Mouse (Mus musculus) megakaryocyte, embryonic 14.5 days (primary cell): Measurements from ENCODE around the gene Pnp. TPM values are rescaled to one million over a fixed set of nuclear protein-coding genes. Genes with fewer than 3 reads are reported as not detected.
"Not testable (repeated sequence)": the region's sequence is repeated elsewhere in the genome, so short reads cannot be mapped to it uniquely, and the experiment has no call there.

Experiments used
- H3K27me3 ChIP-seq: replicated peaks from 2 replicates; pipeline ENCODE3; 2012; ENCODE audit warnings: inconsistent platforms
- H3K36me3 ChIP-seq: replicated peaks from 2 replicates; pipeline ENCODE3; 2012; ENCODE audit warnings: low read length, inconsistent platforms, mixed read lengths
- H3K4me1 ChIP-seq: 2 replicates; pipeline ENCODE4 v1.6.1; 2012; ENCODE audit warnings: inconsistent platforms
- H3K4me3 ChIP-seq: replicated peaks from 2 replicates; pipeline ENCODE3; 2012; ENCODE audit warnings: moderate library complexity, mild to moderate bottlenecking, inconsistent platforms
- H3K9me3 ChIP-seq: 2 replicates; pipeline ENCODE4 v1.6.1; 2012; ENCODE audit warnings: inconsistent platforms
- FLI1 ChIP-seq: IDR thresholded peaks from 2 replicates; pipeline ENCODE4 v1.6.1; 2012; ENCODE audit warnings: low read length, inconsistent platforms, mixed read lengths
- GATA1 ChIP-seq: IDR thresholded peaks from 3 replicates; pipeline ENCODE4 v1.6.1; 2012; ENCODE audit warnings: mixed read lengths, low read length, inconsistent platforms, borderline replicate concordance
- polyA plus RNA-seq: library from polyadenylated mRNA; stranded (reverse); fragments of >175 nt; gene quantifications from 2 replicates; pipeline ENCODE4 v1.2.3, GENCODE M21; 2012; ENCODE audit warnings: low replicate concordance; ENCODE audit not compliant: insufficient read depth

The Pnp gene
- polyA plus RNA-seq, 1 experiment, result 1.4 TPM

DNA sequence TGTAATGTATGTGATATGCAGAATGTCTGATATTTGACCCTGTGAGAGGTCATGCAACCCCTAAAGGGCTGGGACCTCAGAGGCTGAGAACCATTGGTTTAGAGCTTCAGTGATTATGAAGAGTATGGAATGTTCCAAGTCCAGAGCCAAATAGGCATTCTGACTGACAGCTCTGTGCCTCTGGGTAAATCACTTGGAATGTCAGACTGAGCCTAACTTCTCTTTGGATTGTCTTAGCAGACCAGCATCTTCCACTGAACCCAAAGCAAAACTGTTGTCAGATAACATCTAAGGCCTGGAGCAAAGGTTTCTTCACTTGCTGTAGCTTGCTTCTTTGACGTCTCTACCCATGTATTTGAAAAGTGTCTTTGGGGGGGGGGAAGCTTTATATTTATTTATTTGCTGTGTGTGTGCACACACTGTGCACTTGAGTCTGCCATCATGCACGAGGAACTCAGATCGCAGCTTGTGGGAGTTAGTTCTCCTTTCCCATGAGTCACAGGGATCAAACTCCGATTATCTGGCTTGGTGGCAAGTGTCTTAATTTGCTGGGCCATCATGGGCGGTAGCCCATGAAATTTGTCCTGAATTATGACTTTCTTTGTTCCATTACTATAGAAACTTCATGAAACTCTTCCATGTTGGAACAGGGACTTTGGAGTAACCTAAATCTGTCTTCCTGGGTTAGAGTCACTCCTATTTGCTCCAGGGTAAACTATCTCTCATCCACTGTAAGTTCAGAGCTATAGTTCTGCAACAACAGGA lies 37.5 kb downstream of the Pnp start:
- H3K4me3 ChIP-seq, result no peak overlapping the region
- no peaks in the 10 kb centered on the region for H3K27me3 ChIP-seq
- H3K36me3 ChIP-seq, result peaks cover 3% of the 10 kb centered on the region
- no peaks in the 10 kb centered on the region for H3K9me3 ChIP-seq
- H3K4me1 ChIP-seq, result peaks cover 6% of the 10 kb centered on the region
- no peak for TF ChIP-seq FLI1
- TF ChIP-seq GATA1, result no peak

DNA sequence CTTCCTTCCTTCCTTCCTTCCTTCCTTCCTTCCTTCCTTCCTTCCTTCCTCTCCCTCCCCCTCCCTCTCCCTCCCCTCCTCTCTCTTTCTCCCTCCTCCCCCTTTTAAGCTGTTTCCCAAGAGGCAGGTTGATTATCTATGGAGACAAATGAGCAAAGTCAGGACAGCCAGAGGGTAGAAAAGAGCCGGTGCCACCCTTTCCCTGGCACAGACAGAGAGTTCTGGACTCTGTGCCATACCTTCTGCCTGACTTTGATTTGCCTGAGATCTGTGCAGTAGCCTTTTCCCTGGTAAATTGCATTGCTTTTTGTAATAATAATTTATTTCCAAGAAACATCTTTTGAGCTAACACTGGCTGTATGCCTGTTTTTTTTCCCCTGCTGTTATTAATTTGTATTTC lies 38.2 kb downstream of the Pnp start:
- Histone ChIP-seq H3K4me1 (peaks cover 6% of the 10 kb centered on the region), H3K27me3 (no peaks in the 10 kb centered on the region), H3K36me3 (no peaks in the 10 kb centered on the region), H3K4me3 (no peak overlapping the region), H3K9me3 (no peaks in the 10 kb centered on the region)
- no peak for TF ChIP-seq GATA1
- TF ChIP-seq FLI1, result no peak

DNA sequence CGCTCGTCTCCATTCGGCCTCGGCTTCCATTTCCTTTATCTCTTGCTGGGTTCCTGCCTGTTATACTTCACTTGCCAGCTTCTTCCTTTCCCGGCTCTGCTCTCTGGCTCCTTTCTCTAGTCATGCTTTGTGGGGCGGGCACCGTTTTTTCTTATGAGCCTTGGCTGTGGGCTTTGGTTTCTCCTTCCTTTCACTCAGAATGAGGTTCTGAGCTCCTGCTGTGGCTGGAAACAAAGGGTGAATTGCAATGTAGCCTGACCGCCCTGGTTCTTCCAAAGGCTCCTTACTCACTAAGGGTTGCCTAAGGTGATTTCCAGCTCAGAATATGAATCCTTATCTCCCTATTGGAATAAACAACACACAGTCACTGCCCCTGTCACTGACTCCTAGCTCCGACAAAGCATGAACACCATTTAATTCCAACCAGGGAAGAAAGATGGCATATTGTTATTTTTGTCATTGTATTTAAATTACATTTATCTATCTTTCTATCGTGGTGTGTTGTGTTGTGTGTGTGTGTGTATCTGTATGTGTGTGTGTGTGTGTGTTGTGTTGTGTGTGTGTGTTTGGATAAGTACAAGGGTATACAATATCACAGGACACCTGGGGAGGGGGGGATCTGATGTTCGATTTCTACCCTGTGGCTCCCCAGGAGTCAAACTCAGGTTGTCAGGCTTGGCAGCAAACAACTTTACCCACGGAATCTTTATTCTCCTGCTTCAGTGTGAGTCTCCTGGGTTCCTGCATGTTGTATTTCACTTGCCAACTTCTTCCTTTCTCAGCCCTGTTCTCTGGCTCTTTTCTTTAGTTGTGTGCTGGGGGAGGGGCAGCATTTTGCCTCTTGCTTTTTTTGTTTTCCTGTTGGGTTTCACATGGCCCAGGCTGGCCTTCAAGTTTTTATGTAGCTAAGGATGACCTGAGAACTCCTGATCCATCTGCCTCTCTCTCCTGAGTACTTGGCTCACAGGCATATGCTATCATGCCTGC lies 39.0 kb downstream of the Pnp start:
- Histone ChIP-seq H3K9me3 (no peaks in the 10 kb centered on the region), H3K36me3 (no peaks in the 10 kb centered on the region), H3K4me3 (no peak overlapping the region), H3K4me1 (peaks cover 6% of the 10 kb centered on the region), H3K27me3 (no peaks in the 10 kb centered on the region)
- TF ChIP-seq GATA1, result no peak
- TF ChIP-seq FLI1, result no peak

DNA sequence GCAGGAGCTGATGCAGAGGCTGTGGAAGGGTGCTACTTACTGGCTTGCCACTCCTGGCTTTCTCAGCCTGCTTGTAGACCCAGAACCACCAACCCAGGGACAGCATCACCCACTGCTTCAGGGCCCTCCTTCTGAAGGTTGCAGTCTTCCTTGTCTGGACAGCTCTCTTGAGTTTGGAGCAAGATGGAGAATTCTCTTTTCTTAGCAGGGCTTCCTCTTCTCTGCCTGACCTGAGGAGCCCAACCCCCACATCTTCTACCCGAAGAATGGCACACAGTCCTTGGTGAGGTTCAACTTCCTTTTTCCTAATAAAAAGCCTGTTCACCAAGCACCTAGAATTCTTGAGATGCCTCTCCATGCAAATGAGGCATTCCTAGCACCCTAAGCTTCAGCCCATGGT lies 39.9 kb downstream of the Pnp start:
- peaks cover 6% of the 10 kb centered on the region for H3K4me1 ChIP-seq
- H3K4me3 ChIP-seq, result no peak overlapping the region
- H3K27me3 ChIP-seq, result no peaks in the 10 kb centered on the region
- TF ChIP-seq FLI1, result no peak
- TF ChIP-seq GATA1, result no peak
- no peaks in the 10 kb centered on the region for H3K36me3 ChIP-seq
- H3K9me3 ChIP-seq, result no peaks in the 10 kb centered on the region

DNA sequence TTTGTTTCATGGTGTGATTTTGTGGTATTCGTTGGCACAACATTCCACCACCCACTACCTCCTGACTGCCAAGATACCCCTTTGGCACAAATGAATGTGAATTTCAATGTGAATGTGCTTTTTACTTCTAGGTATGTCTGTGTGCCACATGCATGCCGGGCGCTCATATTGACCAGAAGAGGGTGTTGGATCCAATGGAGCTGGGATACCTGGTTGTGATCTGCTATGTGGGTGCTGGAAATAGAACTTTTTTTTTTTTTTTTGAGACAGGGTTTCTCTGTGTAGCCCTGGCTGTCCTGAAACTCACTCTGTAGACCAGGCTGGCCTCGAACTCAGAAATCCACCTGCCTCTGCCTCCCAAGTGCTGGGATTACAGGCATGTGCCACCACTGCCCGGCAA lies 42.2 kb downstream of the Pnp start:
- H3K4me1 ChIP-seq, H3K27me3 ChIP-seq, H3K36me3 ChIP-seq, H3K4me3 ChIP-seq, H3K9me3 ChIP-seq: not testable (repeated sequence)

DNA sequence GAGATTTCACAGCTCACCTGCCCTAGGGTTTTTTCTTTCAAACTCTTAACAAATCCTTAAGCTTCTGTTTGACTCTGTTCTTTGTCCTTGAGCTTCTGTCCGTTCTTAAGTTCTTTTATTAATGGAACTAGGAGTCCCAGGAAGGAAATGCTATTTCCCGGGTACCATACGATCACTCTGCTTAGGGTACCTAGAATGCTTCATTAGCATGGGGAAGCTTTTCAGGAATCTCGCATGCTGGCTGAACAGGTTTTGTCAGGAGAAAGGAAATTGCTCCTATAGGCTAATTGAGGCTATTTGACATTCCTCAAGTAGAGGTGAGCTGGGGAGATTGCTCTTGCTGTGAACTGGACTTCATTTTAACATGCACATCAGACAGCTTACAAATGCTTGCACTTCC lies 42.8 kb downstream of the Pnp start:
- H3K36me3 ChIP-seq, result no peaks in the 10 kb centered on the region

DNA sequence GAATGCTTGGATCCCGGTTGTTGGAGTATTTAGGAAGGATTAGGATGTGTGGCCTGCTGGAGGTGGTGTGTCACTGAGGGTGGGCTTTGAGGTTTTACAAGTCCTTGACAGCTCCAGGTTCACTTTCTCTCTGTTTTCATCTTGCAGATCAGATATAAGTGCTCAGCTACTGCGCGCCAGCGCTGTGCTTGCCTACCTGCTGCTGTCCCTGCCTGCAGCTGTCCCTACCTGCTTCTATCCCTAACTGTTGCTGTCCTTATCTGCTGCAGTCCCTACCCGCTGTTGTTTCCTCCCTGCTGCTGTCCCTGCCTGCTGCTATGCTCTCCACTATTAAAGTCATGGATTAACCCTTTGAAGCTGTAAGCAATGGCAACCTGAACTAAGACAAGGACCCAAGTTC lies 44.1 kb downstream of the Pnp start:
- no peak for TF ChIP-seq FLI1
- H3K27me3 ChIP-seq, result no peaks in the 10 kb centered on the region
- H3K4me1 ChIP-seq, result peaks cover 6% of the 10 kb centered on the region
- no peak overlapping the region for H3K4me3 ChIP-seq
- H3K36me3 ChIP-seq, result no peaks in the 10 kb centered on the region
- peaks cover 4% of the 10 kb centered on the region for H3K9me3 ChIP-seq

More for the DNA sequence above, 42.8 kb downstream of the Pnp start:
- Histone ChIP-seq H3K9me3 (no peaks in the 10 kb centered on the region), H3K4me1 (peaks cover 6% of the 10 kb centered on the region), H3K4me3 (no peak overlapping the region), H3K27me3 (no peaks in the 10 kb centered on the region)
- no peak for TF ChIP-seq FLI1
- no peak for TF ChIP-seq GATA1

DNA sequence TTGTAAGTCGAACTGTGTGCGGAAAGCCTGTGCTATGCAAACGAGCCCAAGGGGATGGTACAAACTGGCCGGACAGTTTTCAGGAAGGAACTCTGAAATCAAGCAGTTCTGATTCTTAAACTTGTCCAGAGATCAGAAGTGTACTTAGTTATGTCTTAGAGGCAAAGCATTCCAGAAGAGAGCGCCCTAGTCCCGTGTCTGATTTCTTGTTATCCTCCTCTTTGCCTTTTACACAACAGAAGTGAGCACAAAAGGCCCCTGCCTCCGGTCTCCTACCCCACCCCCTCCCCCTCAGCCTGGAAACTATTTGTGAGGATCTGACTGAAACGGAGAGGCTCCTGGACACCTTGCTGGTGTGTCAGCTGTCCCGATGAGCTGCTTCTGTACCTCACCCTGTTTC lies 45.8 kb downstream of the Pnp start:
- no peaks in the 10 kb centered on the region for H3K27me3 ChIP-seq
- no peaks in the 10 kb centered on the region for H3K36me3 ChIP-seq
- peaks cover 4% of the 10 kb centered on the region for H3K9me3 ChIP-seq
- TF ChIP-seq FLI1 (no peak), GATA1 (no peak)
- H3K4me3 ChIP-seq, result no peak overlapping the region
- peaks cover 7% of the 10 kb centered on the region for H3K4me1 ChIP-seq

DNA sequence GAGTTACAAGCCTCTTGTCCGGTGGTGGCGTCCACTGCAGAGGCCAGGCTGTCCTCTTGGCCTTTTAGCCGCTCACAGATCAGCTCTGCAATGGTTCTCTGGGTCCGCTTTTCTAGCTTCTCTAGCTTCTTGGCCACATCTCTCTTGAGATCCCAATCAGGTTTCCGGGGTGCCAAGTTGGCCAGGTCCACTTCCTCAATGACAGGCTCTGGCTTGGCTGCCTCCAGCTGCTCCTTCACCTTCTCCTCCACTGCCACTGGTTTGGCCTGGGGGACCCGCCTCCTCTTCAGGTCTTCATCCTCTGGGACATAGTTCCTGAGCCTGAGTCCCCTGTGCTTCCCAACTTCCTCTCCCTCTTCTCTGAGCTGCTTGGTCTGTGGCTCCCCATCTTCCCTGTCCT lies 47.6 kb downstream of the Pnp start:
- H3K36me3 ChIP-seq, H3K4me3 ChIP-seq, H3K27me3 ChIP-seq: not testable (repeated sequence)
- peaks cover 12% of the 10 kb centered on the region for H3K9me3 ChIP-seq
- peaks cover 13% of the 10 kb centered on the region for H3K4me1 ChIP-seq

DNA sequence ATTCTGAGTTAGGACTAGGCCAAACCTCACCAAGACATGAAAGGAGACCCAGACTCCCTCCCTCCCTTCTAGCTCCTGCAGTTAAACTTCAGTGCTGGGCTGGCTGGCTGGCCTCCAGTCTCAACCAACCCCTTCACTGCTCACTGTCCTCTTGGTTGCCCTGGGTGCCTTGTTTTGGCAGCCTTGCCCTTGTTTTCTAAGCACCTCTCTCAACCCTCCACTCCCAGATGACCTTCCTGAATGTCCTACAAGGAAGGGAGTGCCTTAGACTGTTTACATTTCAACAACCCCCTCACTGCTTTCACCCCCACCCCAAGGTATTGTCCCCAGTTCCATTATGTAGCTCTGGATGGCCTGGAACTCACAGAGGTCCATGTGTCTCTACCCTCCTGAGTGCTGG lies 48.7 kb downstream of the Pnp start:
- peaks cover 13% of the 10 kb centered on the region for H3K4me1 ChIP-seq
- no peak for TF ChIP-seq FLI1
- TF ChIP-seq GATA1, result no peak

More for the DNA sequence above, 48.7 kb downstream of the Pnp start:
- no peak overlapping the region for H3K4me3 ChIP-seq
- H3K27me3 ChIP-seq, result no peaks in the 10 kb centered on the region
- H3K9me3 ChIP-seq, result peaks cover 13% of the 10 kb centered on the region
- H3K36me3 ChIP-seq, result no peaks in the 10 kb centered on the region
